Mouse (Mus musculus) granulocyte monocyte progenitor cell, adult 5-6 weeks (primary cell): ENCODE measurements around the gene Sap18. TPM values are rescaled to one million over a fixed set of nuclear protein-coding genes. Genes with fewer than 3 reads are reported as not detected.
"Not testable (repeated sequence)": the region's sequence is repeated elsewhere in the genome, so short reads cannot be mapped to it uniquely, and the experiment has no call there.

Experiments used
- ATAC-seq: replicated peaks from 2 replicates; pipeline ENCODE4 v1.8.0; 2016; ENCODE audit warnings: mild to moderate bottlenecking, moderate TSS enrichment, inconsistent platforms; ENCODE audit not compliant: poor library complexity, severe bottlenecking
- total RNA-seq, 2 experiments: library from RNA; stranded (forward) in 1 of 2; stranded (reverse) in 1 of 2; fragments of 200-712, 200-1000 nt in 1 of 2; fragments of >200 nt in 1 of 2; fragmentation: Nextera tagmentation in 1 of 2; gene quantifications; 2 replicates each; pipeline ENCODE4 v1.2.3; 2014 to 2017

The Sap18 gene
- total RNA-seq, 2 experiments from 2014 or later: 87.7 to 298 TPM

GRCm38 (mm10) chr14:57825788-57826751 is 28.1 kb downstream of the Sap18 start, which contains the start of the genes Ska3 and Mrpl57:
Ska3 (minus strand) TSS chr14:57826185.
Mrpl57 (plus strand) TSS chr14:57826234.
- peak; percentile 85 for ATAC-seq

- peak; percentile 12; the same call in 1 of the 2 replicates for ATAC-seq
Measured at GRCm38 (mm10) chr14:57827284-57827683, 29.3 kb downstream of the Sap18 start.

- no peak for ATAC-seq
Measured at GRCm38 (mm10) chr14:57833526-57833925, 35.5 kb downstream of the Sap18 start.

GRCm38 (mm10) chr14:57835157-57835556 is 37.2 kb downstream of the Sap18 start:
- ATAC-seq: no peak

GRCm38 (mm10) chr14:57844535-57844934 is 46.6 kb downstream of the Sap18 start:
- no peak for ATAC-seq

- not testable (repeated sequence) for ATAC-seq
Measured at GRCm38 (mm10) chr14:57848061-57848460, 50.1 kb downstream of the Sap18 start.

GRCm38 (mm10) chr14:57848646-57849045 is 50.7 kb downstream of the Sap18 start:
- ATAC-seq: no peak

- ATAC-seq: no peak
Measured at GRCm38 (mm10) chr14:57850330-57850729, 52.4 kb downstream of the Sap18 start.

- no peak for ATAC-seq
Measured at GRCm38 (mm10) chr14:57852961-57853360, 55.0 kb downstream of the Sap18 start.

- not testable (repeated sequence) for ATAC-seq
Measured at GRCm38 (mm10) chr14:57856037-57856436, 58.1 kb downstream of the Sap18 start.

Other genes with a start within 250 kb of the Sap18 start
- 24.9 and 30.6 TPM in 2 replicates for gene Eef1akmt1, start 226.6 kb upstream of the Sap18 start, total RNA-seq (2014; fragmentation: Nextera tagmentation)
- 17.0 and 30.5 TPM in 2 replicates for gene Eef1akmt1, start 226.6 kb upstream of the Sap18 start, total RNA-seq (2017)
- 23.6 and 30.4 TPM in 2 replicates for gene Xpo4, start 132.8 kb upstream of the Sap18 start, total RNA-seq (2014; fragmentation: Nextera tagmentation)
- 39.3 and 41.7 TPM in 2 replicates for gene Xpo4, start 132.8 kb upstream of the Sap18 start, total RNA-seq (2017)
- not detected in 2 replicates for gene Gm49361, start 52.1 kb upstream of the Sap18 start, total RNA-seq (2014; fragmentation: Nextera tagmentation)
- gene Gm49361, start 52.1 kb upstream of the Sap18 start, total RNA-seq (2017): not detected in 2 replicates
- 14.3 and 22.9 TPM in 2 replicates for gene Lats2, start 39.8 kb upstream of the Sap18 start, total RNA-seq (2014; fragmentation: Nextera tagmentation)
- 10.3 TPM in 2 replicates for gene Lats2, start 39.8 kb upstream of the Sap18 start, total RNA-seq (2017)
- gene Ska3, start 28.0 kb downstream of the Sap18 start, total RNA-seq (2014; fragmentation: Nextera tagmentation): 12.8 and 14.4 TPM in 2 replicates
- gene Ska3, start 28.0 kb downstream of the Sap18 start, total RNA-seq (2017): 25.7 and 31.0 TPM in 2 replicates
- gene Mrpl57, start 28.1 kb downstream of the Sap18 start, total RNA-seq (2014; fragmentation: Nextera tagmentation): 70.8 and 124 TPM in 2 replicates
- gene Mrpl57, start 28.1 kb downstream of the Sap18 start, total RNA-seq (2017): 53.4 and 110 TPM in 2 replicates
- gene Zdhhc20, start 92.1 kb downstream of the Sap18 start, total RNA-seq (2014; fragmentation: Nextera tagmentation): 29.1 and 41.4 TPM in 2 replicates
- 42.3 and 60.9 TPM in 2 replicates for gene Zdhhc20, start 92.1 kb downstream of the Sap18 start, total RNA-seq (2017)
- gene Micu2, start 201.1 kb downstream of the Sap18 start, total RNA-seq (2014; fragmentation: Nextera tagmentation): 27.6 and 38.3 TPM in 2 replicates
- 70.8 and 72.5 TPM in 2 replicates for gene Micu2, start 201.1 kb downstream of the Sap18 start, total RNA-seq (2017)